Mouse (Mus musculus) thymus, adult 2 months (tissue): ENCODE measurements at regions not wholly inside any gene's neighbourhood (a gene's known extent, or its start where the extent isn't known, plus 50 kb on each side); places are given as distances from the start of the nearest gene placed in this dataset.

Experiments
- CTCF ChIP-seq: fragments of 200-500 bp; IDR thresholded peaks from 2 replicates; pipeline ENCODE4 v1.5.1; 2012; ENCODE audit warnings: mild to moderate bottlenecking, control low read depth, low read length, moderate library complexity, borderline replicate concordance; ENCODE audit not compliant: control insufficient read depth, poor library complexity, insufficient read depth; ENCODE audit errors: extremely low read depth
- POLR2A ChIP-seq: fragments of 200-500 bp; IDR thresholded peaks from 2 replicates; pipeline ENCODE4 v1.6.1; 2012; ENCODE audit warnings: mild to moderate bottlenecking, low read length, control low read depth, moderate library complexity; ENCODE audit not compliant: control insufficient read depth, poor library complexity, insufficient read depth; ENCODE audit errors: extremely low read depth

- TF ChIP-seq CTCF (no peak), POLR2A (no peak)
Observed at GRCm38 (mm10) chr3:62194421-62194820, 143.7 kb upstream of the Arhgef26 start.
